8 mouse cellular contexts compared by ENCODE assay signal in genomic region chr17:87473441-87473735, GRCm38 (mm10). TPM values are rescaled to one million over a fixed set of nuclear protein-coding genes. Genes with fewer than 3 reads are reported as not detected.
DNase-seq lines count a peak whose midpoint lies in the region; ATAC-seq lines count a peak whose summit lies in the region.

No protein-coding gene starts in this region.

- peak overlapping the region; percentile 51 for H3K9ac ChIP-seq in kidney, embryonic 14.5 days (ENCODE audit: low read depth, low read length)
- peak overlapping the region; percentile 67 for H3K9ac ChIP-seq in hindbrain, embryonic 13.5 days
- H3K9ac ChIP-seq in midbrain, embryonic 12.5 days (replicated peaks), result peak overlapping the region; percentile 29; the same call in 1 of the 2 replicates

- peaks cover 19% of the 10 kb centered on the region for H3K4me1 ChIP-seq in kidney, embryonic 14.5 days (ENCODE audit: control insufficient read depth, insufficient read depth, low read length)
- H3K4me1 ChIP-seq in embryonic facial prominence, embryonic 10.5 days, result peaks cover 28% of the 10 kb centered on the region
- H3K4me1 ChIP-seq in hindbrain, embryonic 13.5 days (replicated peaks), result peaks cover 41% of the 10 kb centered on the region
- H3K4me1 ChIP-seq in midbrain, embryonic 12.5 days, result peaks cover 15% of the 10 kb centered on the region

- no peak for ATAC-seq in kidney, embryonic 14.5 days (ENCODE audit: low FRiP score, low TSS enrichment)
- no peak; the same call in 1 of the 2 replicates for ATAC-seq in hindbrain, embryonic 13.5 days (ENCODE audit: low FRiP score)
- no peak for ATAC-seq in midbrain, embryonic 12.5 days (ENCODE audit: low FRiP score, low read depth)

- peak overlapping the region; percentile 72 for H3K4me2 ChIP-seq in kidney, embryonic 14.5 days (replicated peaks; ENCODE audit: low read depth, low read length)
- H3K4me2 ChIP-seq in hindbrain, embryonic 13.5 days, result peak overlapping the region; percentile 62
- peak overlapping the region; percentile 68 for H3K4me2 ChIP-seq in midbrain, embryonic 12.5 days (replicated peaks)

- H3K9me3 ChIP-seq in kidney, embryonic 14.5 days (ENCODE audit: control insufficient read depth, low read length), result no peaks in the 10 kb centered on the region
- no peaks in the 10 kb centered on the region for H3K9me3 ChIP-seq in embryonic facial prominence, embryonic 10.5 days
- H3K9me3 ChIP-seq in hindbrain, embryonic 13.5 days, result no peaks in the 10 kb centered on the region
- no peaks in the 10 kb centered on the region for H3K9me3 ChIP-seq in midbrain, embryonic 12.5 days

- 10% methylated on average over 9 of the region's 9 CpGs for WGBS in kidney, embryonic 14.5 days
- WGBS in embryonic facial prominence, embryonic 10.5 days, result 7% methylated on average over 9 of the region's 9 CpGs
- 6% methylated on average over 9 of the region's 9 CpGs for WGBS in hindbrain, embryonic 13.5 days
- 7% methylated on average over 9 of the region's 9 CpGs for WGBS in midbrain, embryonic 12.5 days

- peak overlapping the region; percentile 31 for H3K4me3 ChIP-seq in kidney, embryonic 14.5 days (ENCODE audit: low read length)
- peak overlapping the region; percentile 56 for H3K4me3 ChIP-seq in embryonic facial prominence, embryonic 10.5 days
- H3K4me3 ChIP-seq in hindbrain, embryonic 13.5 days, result peak overlapping the region; percentile 33
- peak overlapping the region; percentile 33 for H3K4me3 ChIP-seq in midbrain, embryonic 12.5 days

- no peak overlapping the region for H3K27ac ChIP-seq in kidney, embryonic 14.5 days (ENCODE audit: low read depth, low read length)
- H3K27ac ChIP-seq in embryonic facial prominence, embryonic 10.5 days (replicated peaks), result peak overlapping the region; percentile 59; the same call in 1 of the 2 replicates
- H3K27ac ChIP-seq in hindbrain, embryonic 13.5 days, result peak overlapping the region; percentile 69
- no peak overlapping the region for H3K27ac ChIP-seq in midbrain, embryonic 12.5 days (replicated peaks)

- H3K36me3 ChIP-seq in kidney, embryonic 14.5 days (ENCODE audit: control insufficient read depth, insufficient read depth, low read length), result no peaks in the 10 kb centered on the region
- H3K36me3 ChIP-seq in embryonic facial prominence, embryonic 10.5 days (replicated peaks), result no peaks in the 10 kb centered on the region
- no peaks in the 10 kb centered on the region for H3K36me3 ChIP-seq in hindbrain, embryonic 13.5 days
- no peaks in the 10 kb centered on the region for H3K36me3 ChIP-seq in midbrain, embryonic 12.5 days

- no peak for DNase-seq in kidney, adult 11 months
- no peak for DNase-seq in embryonic facial prominence, embryonic 10.5 days (ENCODE audit: low spot score)
- no peak for DNase-seq in retina, postnatal 1 day
- no peak for DNase-seq in cerebellum, adult 8-10 months
- no peak for DNase-seq in kidney, postnatal 14 days

- H3K27me3 ChIP-seq in kidney, embryonic 14.5 days (ENCODE audit: control insufficient read depth, insufficient read depth, low read length), result no peaks in the 10 kb centered on the region
- H3K27me3 ChIP-seq in embryonic facial prominence, embryonic 10.5 days (replicated peaks; ENCODE audit: low read depth, poor library complexity, severe bottlenecking), result peaks cover 45% of the 10 kb centered on the region
- H3K27me3 ChIP-seq in hindbrain, embryonic 13.5 days, result 0 out of 2 replicates have a peak, but pooled peaks cover 4% of the 10 kb centered on the region
- peaks cover 36% of the 10 kb centered on the region for H3K27me3 ChIP-seq in midbrain, embryonic 12.5 days

RNA-seq across cellular contexts. Expression of gene Calm2, which starts 26.7 kb away (rescaled TPM):
- 1,015 and 1,361 TPM in 2 replicates for polyA plus RNA-seq in kidney, embryonic 14.5 days (2014; fragmentation: Nextera tagmentation; extraction: Ambion mirVana)
- polyA plus RNA-seq in embryonic facial prominence, embryonic 10.5 days (2016; fragmentation: Nextera tagmentation; extraction: Ambion mirVana), result 1,075 and 1,119 TPM in 2 replicates
- 2,223 and 2,271 TPM in 2 replicates for polyA plus RNA-seq in hindbrain, embryonic 13.5 days (2015; fragmentation: Nextera tagmentation; extraction: Ambion mirVana)
- polyA plus RNA-seq in midbrain, embryonic 12.5 days (2016; fragmentation: Nextera tagmentation; extraction: Ambion mirVana), result 1,064 and 1,134 TPM in 2 replicates

RNA-seq across cellular contexts. Expression of gene Stpg4, which starts 45.8 kb away (rescaled TPM):
- 0.51 TPM in 1 of 2 replicates, not detected in the other for polyA plus RNA-seq in kidney, embryonic 14.5 days (2014; fragmentation: Nextera tagmentation; extraction: Ambion mirVana)
- polyA plus RNA-seq in embryonic facial prominence, embryonic 10.5 days (2016; fragmentation: Nextera tagmentation; extraction: Ambion mirVana), result not detected in 2 replicates
- not detected in 2 replicates for polyA plus RNA-seq in hindbrain, embryonic 13.5 days (2015; fragmentation: Nextera tagmentation; extraction: Ambion mirVana)
- not detected in 2 replicates for polyA plus RNA-seq in midbrain, embryonic 12.5 days (2016; fragmentation: Nextera tagmentation; extraction: Ambion mirVana)

Comparison
In these comparisons a context has a peak if more than half of its experiments do, and no peak if none do; other contexts are left out.
1. H3K27ac ChIP-seq: peak in embryonic facial prominence, embryonic 10.5 days (single experiment) and hindbrain, embryonic 13.5 days (single experiment); none in kidney, embryonic 14.5 days (single experiment) and midbrain, embryonic 12.5 days (single experiment).
2. Peak in every context shown above with its lines, with median percentiles within 50 percentile points of each other: H3K4me2 ChIP-seq, H3K4me3 ChIP-seq and H3K9ac ChIP-seq.